Mouse (Mus musculus) testis, postnatal 14 days (tissue): ENCODE measurements at regions not wholly inside any gene's neighbourhood (a gene's known extent, or its start where the extent isn't known, plus 50 kb on each side); places are given as distances from the start of the nearest gene placed in this dataset.

Source experiments
- DNase-seq: peaks from one replicate; pipeline ENCODE4 v3.0.0; 2021; ENCODE audit warnings: low spot score

DNA sequence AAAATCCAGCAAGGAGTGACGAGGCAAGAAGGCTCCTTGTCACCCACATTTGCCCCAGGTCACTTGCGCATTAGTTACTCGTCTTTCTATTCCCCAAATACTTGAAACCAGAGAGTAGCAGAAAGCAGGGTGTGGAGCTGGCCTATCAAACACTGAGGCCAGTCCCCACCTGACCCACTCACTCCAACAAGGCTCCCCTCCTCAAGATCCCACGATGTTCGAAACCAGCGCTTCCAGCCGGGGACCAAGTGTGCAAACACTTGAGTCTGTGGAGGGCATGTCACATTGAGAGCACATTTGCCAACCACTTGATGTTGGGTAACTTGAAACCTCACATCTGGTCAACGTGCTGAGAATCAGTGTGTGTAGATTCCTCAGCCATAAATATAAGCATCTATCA is 148.4 kb upstream of the Sdk2 start:
- DNase-seq: no peak

DNA sequence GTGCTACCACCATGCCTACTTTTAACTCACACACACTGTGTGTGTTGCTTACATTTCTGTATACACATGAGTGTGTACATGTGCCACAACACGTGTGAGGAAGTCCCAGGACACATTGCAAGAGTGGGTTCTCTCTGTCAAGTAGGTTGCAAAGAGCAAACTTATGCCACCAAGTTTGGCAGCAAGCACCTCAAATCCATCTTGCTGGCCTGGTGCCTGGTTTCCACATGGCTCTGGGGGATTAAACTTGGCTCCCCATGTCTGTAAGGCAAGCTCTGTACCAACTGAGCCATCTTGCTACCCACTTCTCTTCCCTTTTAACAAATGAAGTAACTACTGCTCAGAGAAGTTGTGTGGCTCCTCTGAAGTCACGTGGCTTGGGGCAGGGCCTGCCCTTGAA is 145.3 kb upstream of the Sdk2 start:
- DNase-seq: no peak

DNA sequence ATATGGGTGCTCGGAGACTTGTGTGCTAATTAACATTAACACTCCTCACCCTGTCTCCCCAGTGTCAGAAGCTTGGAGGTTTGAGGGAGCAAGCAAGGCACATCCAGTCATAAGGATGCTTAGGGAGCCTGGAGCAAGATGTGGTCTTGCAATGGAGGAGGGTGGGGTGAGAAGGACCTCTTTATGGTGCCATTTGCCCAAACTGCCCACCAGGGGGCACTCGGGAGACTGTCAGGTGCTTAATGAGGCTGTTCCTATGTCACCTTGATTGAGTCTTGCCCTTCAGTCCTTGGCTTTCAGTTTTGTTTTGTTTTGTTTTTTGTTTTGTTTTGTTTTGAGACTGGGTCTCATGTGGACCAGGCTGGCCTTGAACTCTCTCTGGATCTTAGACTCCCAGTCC is 138.3 kb upstream of the Sdk2 start:
- no peak for DNase-seq

DNA sequence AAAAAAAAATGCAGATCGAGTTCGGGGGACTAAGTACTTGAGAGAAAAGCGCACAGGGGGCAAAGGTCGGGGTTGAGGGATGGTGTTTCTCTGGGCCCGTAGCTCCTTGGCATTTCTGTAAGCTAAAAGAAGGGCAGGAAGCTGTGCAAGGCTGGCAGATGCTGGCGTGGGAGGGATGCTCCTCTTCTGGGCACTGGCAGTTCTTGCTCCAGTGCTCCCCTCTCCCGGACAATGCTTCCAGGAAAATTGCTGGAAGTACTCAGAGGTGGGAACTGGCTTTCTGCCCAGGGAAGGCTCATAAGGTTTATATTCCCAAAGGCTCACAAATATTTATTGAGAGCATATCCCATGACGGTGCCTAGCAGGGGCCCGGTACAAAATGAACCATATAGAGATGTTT is 136.6 kb upstream of the Sdk2 start:
- no peak for DNase-seq

DNA sequence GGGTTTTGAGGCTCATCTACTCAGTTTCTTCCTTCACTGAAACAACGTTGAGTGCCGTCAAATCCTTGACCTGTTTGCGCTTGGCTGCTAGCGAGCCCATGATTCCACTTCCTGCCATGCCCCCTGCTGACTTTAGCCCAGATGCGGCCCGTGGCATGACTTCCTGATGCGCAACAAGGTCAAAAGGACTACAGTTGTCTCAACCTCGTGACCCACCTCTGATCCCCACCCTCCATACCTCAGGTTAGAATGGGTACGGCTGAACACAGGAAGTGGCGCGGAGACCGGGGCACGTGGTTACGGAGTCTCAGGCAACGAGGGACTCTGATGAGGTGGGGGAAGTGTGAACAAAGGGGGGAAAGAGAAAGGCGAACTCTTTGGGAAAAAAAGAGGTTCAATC is 135.6 kb upstream of the Sdk2 start:
- no peak for DNase-seq

DNA sequence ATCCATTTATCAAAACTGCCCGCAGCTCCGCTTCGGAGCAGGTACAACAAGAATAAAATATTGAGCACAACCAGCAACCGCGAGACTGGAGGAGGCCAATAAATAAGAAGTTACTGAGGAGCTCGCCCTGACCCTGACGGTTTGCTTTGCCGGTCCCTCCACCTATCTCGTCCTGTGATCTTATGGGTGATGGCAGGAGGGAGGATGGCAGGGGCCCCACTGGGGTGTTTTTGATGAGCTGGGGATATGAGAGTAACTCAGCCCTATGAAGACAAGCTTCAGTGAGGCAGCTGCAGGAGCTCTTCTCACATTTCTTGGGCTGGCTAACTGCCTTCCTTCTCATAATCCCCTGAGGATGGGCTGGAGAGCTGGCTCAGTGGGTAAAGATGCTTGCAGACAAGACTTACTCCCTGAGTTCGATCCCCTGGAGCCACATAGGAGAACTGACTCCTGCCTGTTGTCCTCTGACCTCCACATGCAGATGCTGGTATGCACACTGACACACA is 132.3 kb upstream of the Sdk2 start:
- DNase-seq: no peak

DNA sequence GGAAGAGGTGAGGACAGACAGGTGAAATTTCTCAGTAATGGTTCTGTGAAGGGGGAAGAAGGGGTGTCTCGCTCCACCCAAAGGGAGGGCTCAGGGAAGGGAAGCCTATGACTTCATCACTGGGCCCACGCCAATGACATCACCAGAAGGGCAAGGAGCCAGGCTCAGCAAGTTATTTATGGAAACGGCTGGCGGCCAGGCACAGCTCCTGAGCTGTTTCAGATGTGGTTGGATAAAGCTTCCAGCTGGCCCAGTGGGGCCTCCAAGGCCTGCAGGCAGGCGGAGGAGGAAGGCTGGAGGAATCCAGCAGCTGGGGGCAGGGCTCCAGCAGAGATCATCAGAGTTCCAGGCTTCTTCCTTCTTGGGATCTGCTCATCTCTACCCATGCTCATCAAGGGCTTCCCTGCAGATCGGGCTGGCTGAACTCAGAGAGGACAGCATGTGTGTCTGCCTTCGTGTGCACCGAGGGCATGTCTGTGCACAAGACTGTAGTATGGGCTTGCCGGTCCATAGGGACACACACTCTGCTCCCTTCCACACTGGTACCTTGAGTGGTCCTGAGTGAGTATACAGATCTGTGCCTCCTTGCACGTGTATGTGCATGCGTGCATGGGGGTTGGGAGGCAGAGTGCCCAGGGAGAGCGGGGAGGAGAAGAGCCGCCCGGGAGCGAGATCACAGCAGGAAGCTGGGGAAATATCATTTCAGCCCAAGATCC is 131.6 kb upstream of the Sdk2 start:
- peak; percentile 84 for DNase-seq

DNA sequence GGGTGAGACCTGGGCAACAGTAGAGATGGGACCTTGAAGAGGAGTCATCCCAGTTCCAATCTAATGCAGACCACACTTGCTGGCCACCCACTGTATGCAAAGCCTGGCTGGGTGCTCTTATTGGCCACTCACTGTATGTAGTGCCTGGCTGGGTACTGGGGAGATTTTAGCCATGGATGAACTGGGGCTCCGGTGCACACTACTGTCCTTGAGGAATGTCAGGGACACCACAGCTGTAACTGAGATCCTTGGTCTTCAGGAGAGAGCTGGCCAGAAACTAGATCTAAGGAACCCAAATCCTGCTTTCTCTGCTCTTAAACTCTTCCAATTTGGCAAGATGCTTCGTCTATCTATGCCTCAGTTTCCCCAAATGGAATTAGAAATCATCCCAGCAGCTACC is 128.4 kb upstream of the Sdk2 start:
- no peak for DNase-seq

DNA sequence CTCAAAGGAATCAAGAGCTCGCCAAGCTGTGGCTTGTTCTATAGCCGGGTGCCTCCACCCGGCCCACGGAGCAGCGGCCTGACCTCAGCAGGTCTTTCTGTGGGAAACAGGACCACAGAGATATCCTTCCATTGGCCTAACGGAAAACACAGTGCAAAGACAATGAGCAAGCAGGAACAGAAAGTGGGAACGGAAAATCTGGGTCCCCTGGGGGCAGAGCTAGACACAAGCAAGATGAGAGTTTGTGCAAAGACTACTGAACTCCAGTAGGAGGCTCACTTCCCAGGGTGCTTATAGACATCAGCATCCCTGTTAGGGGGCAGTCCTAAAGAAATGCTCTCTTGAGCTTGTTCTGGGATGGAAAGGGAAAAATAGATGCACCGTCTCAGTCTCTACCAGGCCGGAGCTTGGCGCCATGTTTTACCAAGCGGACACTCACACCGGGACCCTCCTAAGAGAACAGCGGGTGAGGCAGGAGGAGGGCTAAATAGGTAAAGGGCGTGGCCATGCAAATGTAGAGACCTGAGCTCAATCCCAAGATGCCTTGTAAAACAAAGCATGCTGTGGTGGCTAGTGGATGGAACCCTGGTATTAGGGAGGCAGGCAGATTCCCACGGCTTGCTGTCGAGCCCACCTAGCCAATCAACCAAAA is 127.3 kb upstream of the Sdk2 start:
- no peak for DNase-seq

DNA sequence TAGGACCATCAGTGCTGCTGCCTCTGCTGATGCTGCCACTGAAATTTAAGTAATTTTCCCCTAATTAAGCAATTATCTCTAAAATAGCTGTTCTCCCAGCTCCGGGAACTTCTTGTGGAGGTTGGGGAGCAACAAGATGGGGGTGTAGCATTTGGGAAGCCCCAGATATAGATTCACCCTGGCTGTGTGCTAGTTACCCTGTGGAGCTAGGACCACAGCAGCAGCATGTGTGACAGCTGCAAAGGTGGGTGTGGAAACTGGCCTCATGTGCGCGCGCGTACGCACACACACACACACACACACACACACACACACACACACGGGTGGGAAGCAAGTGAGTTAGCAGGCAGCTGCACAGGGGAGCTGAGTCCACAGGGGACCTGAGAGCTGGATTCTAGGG is 126.2 kb upstream of the Sdk2 start:
- DNase-seq: no peak

DNA sequence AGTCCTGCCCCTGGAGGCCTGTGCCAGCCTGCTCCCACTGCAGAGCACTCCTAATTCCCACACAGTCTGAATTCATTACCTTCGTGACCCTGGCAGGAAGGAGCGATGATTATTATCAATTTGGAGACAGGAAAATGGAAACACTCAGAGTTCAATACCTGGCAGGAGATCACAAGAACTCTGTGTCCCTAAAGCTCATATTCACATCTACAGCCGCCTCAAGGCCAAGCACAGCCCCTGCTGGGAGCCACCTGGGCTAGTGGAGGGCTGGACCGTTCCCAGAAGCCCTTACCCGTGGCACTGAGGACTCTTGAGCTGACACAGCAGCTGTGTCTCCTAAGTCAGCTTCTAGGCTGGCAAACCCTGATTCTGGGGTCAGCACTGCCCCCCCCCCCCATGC is 124.8 kb upstream of the Sdk2 start:
- peak; percentile 43 for DNase-seq

DNA sequence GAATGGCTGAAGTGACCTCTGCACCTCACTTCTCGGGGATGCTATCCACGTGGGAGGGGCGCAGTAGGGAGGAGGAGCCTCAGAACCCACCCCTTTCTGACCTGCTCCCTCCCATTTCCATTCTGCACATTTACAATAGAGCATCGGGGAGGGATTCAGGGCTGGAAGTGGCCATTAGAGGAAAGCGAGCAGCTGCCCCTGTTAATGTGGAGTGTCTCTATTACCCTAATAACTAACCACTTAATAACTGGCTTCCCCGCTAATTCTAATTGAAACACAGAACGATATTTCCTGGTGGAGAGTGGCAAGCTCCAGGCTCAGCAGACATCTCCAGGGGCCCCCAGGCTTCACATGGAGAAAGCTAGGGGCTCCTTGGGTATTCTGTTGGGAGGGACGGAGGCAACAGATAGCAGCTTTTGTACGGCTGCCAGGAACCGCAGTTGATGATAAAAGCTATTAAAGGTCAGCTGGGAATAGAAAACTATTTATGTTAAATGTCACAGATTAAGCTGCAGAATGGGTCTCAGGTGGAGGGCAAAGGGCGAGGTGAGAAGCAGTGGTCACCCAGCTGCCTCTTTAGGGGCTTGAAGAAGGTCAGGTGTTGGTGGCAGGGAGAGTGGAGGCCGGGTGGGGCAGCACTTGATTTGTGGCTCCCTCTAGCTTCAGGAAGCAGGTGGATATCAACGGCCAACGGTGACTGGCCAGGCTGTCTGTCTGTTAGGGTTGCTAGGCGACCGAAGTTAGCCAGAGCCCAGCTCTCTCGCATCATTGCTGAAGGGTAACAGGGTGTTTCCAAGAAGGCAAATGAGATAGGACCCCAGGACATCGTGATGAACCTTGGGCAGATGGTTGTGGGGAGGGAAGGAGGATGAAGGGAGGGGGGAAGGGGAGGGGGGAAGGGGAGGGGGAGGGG is 118.4 kb upstream of the Sdk2 start:
- DNase-seq: peak; percentile 61

DNA sequence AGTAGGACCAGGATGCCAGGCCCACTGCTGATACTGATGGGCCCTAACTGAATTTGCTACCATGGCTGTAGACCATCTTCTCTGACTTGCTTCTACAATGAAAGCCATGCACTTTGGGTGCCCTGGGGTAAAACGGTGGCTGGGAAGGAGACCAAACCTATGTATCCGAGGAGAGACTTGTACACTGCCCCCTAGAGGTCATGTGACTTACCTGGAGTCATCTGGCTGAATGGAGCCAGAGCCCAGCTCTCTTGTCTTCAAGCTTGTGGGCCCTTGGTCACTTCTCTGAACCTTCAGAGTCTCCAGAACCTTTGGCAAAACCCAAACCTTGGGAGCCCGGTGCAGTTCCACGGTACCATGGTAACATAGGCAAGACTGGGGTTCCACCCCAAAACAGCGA is 117.6 kb upstream of the Sdk2 start:
- DNase-seq: no peak

DNA sequence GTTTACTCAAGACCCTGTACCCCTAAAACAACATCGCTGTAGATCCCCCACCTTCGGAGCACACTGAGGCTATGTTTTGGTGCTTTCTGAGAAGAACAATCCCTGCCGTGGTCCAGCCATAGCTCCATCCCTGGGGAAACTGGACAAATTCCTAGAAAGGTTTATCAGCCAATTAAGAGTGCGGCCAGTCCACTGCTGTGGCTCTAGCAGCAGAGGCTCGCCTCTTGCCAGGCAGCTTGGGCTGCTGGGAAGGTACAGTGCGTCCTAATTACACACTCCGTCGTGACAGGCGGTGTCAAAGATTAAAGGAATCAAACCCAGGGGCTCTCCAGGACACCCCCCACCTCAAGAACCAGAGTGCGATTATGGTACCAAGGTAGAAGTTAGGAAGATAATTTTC is 116.4 kb upstream of the Sdk2 start:
- peak; percentile 34 for DNase-seq

DNA sequence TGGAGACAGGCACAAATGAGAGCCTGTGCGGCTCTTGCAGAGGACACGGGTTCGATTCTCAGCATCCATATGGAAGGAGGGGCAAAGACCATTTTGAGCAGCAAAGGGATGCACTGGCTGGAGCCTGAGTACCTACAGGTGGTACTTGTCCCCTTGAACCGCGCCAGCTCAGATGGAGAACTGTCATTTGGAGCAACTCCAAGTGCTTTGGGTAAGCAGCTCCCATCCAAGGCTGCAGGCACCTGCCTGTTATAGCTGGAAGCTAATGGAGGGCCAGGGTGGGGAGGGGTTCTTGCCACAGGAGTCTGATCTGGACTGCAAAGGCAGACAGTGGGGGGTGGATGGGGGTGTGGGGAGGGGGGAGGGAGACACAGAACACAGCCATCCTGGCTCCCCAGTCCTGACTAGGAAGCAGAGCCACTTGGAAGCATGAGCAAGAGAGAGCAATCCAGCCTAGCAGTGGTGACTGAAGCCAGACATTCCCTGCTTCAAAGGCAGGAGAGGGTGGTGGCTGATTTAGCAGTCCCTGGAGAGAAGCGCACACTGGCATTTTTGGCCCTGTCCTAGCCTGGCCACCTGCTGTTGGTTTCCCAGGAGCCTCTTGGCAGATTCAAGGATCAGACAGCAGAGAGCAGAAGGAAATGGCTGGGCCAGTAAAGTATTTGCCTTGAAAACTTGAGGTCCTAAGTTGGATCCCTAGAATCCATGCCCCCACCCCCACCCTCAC is 112.1 kb upstream of the Sdk2 start:
- no peak for DNase-seq

DNA sequence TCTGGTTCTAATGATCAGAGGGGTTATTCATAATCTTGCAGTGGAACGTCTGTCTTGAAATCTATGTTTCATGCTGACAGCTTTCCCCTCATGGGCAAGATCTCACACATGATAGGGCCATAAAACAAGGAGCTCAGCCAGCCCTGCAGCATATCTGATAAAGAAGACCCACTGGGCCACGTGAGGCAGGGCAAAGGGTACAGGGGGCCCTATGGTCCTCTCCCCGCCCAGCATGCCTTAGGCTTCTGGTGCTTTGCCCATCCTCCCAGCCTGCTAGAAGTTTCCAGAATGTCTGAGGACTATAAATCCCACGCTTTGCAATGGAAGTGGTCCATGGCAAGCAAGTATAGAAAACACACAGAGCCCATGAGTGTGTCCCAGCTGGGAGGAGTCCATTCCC is 110.9 kb upstream of the Sdk2 start:
- DNase-seq: no peak

DNA sequence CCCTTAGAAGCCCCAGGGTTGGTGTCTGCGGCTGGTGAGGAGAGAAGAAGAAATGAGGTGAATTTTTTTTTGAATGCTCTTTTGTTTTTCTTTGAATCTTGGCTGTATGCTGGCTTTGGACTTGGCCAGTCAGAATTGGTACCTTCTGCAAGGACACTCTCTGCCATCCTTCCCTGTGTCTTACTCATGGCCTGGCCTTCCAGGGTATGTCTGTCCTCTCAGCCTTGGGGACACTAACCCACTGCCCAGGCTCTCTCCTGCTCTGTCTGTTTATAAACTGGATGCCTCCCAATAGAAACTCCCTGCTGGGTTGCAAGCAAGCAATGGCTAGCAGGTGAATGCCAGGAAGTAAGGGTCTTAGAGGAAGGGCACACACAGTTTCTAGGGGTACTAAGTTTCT is 110.4 kb upstream of the Sdk2 start:
- no peak for DNase-seq

DNA sequence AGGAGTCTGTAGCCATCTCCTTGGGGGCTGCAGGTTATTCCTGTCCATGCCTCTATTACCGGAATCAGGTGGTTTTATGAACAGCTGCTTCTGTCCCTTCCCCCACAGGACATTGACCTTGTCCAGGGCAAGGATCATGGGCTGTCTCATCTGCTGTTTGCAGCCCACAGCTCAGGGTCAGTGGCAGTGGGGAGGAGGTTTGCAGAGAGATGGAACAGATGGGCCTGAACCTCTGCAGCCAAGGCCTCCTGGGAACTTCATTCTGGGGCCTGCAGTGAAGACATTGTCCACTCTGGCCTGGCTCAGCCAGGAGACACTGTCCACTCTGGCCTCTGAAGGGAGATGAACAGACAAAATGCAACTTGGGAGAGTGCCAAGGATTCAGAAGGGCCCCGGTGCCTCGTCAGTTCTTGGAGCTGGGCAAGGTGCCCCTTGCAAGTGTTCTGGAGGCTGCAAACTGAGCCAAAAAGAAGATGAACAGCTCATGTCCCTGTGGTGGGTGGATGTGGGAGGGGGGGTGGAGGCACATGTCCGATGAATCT is 109.9 kb upstream of the Sdk2 start:
- peak; percentile 21 for DNase-seq

DNA sequence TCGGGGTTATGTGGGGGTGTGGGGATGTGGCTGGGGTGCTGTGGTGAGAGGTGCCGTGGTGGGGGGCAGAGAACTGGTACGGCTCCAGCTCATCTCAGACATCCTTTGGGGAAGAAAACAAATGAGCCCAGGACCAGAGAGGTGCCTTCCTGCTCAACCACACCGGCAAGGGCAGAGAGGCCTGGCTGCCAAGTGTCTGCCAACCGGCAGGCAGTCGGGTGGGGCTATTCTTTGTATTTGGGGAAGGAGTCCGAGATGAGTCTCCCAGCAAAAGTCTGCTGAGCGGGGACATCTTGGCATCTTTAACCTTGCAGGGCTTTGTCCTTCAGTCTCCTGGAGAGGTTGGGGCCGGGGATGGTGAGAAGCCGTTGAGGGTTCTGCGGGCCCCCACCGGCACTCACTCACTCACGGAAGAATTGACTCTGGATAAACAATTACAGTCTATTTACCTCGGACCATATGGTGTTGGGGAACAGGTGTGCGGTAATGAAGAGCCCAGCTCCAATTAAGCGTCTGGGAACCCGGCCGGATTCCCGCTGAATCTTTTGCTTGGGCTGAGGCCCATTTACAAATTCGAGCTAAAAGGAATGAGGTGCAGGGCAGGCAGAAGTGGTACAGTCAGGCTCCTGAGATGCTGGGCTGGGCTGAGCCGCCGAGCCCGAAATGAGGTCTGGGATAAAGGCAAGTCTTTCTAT is 108.7 kb upstream of the Sdk2 start:
- no peak for DNase-seq

DNA sequence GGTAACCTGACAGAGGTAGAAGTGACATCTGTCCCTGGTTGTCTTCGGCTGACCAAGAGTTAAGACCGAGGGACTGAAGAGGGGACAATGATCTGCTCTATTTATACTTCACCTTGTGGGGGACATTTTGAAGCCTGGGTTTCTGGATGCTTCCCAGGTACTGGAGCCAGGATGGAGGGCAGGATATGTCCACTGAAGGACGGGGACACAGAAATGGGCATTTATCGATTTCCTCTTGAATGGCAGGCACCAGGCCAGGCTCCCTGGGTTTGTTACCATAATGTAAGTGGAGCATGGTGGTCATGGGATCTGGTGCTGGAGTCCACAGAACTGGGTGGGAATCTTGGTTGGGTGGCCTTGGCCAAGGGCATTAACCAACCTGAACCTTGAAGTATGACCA is 108.0 kb upstream of the Sdk2 start:
- no peak for DNase-seq

DNA sequence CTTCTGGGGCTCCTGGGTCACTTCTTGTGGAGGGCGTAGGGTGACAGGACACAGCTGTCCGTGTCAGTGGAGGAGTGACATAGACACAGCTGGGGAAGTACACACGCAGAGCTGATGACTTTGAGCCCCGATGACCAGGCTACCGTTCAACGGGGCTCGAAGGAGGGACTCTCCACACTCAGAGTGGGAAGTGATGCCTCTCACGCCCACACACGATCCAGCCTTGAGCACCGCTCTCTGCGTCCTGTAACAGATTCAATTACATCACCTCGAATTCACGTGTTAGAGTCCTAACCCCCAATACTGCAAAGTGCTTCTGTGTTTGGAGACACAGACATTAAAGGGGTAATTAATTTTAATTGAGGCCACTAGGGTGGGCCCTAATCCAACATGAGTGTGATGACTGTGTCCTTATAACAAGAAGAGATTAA is 101.4 kb upstream of the Sdk2 start:
- DNase-seq: no peak
